ENCODE assay signal across 9 mouse cellular contexts in the genomic region with DNA sequence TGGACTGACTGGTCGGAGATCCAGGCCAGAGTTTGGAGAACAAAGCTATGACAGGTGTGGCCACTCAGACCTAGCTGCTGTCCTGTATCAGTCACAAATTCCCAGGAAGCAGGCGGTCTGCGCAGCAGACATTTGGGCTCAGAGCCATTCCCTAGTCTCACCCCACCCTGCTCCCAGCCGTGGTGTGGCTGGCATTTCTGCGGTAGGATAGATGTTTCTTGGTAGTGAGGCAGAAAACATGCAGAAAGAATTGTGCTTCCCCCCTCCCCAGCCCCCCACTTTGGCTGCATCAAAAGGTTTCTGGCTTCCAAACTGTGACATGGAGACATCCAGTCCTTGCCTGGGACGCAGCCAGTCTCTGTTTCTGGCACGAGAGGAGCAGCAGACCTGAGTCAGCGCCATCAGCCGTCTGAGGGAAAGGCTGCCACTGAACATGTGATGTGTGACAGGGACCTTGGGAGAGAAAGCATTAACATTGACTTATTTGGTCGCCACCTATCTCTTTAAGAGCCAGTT.
A peak's percentile ranks its signal among the peaks of the same experiment; 100 is the strongest.
DNase-seq lines count a peak whose midpoint lies in the region; ATAC-seq and TF ChIP-seq lines count a peak whose summit lies in the region.
"Had no signal": no experiment of that assay in that cellular context is flagged by ENCODE, and none has a peak within 500 bp of the region (broad histone marks: within the 10 kb centered on the region; RNA-seq: fewer than 3 reads in every experiment).

No protein-coding gene starts in this region.

- no peak for TF ChIP-seq POLR2A in limb, embryonic 14.5 days (IDR thresholded peaks at IDR 0.05; ENCODE audit: borderline replicate concordance, extremely low read depth, insufficient read depth, insufficient read length)

- H3K27ac ChIP-seq in limb, embryonic 14.5 days (replicated peaks; ENCODE audit: low read depth, low read length), result no peak overlapping the region
- no peak overlapping the region for H3K27ac ChIP-seq in limb, embryonic 10.5 days
- no peak overlapping the region for H3K27ac ChIP-seq in embryonic facial prominence, embryonic 15.5 days (replicated peaks)

- H3K4me2 ChIP-seq in limb, embryonic 14.5 days (replicated peaks; ENCODE audit: low read depth, low read length, severe bottlenecking), result no peak overlapping the region
- no peak overlapping the region for H3K4me2 ChIP-seq in embryonic facial prominence, embryonic 15.5 days (replicated peaks)

- no peak overlapping the region for H3K9ac ChIP-seq in limb, embryonic 14.5 days (ENCODE audit: low read depth, low read length, severe bottlenecking)
- H3K9ac ChIP-seq in embryonic facial prominence, embryonic 15.5 days, result no peak overlapping the region

- WGBS in limb, embryonic 14.5 days, result 58% methylated on average over 10 of the region's 10 CpGs
- 67% methylated on average over 10 of the region's 10 CpGs for WGBS in limb, embryonic 10.5 days
- WGBS in embryonic facial prominence, embryonic 15.5 days, result 29% methylated on average over 10 of the region's 10 CpGs

- H3K9me3 ChIP-seq in limb, embryonic 14.5 days (ENCODE audit: control insufficient read depth, low read length), result no peaks in the 10 kb centered on the region
- H3K9me3 ChIP-seq in limb, embryonic 10.5 days (replicated peaks), result no peaks in the 10 kb centered on the region
- H3K9me3 ChIP-seq in embryonic facial prominence, embryonic 15.5 days (replicated peaks), result no peaks in the 10 kb centered on the region

- peak; percentile 21; the same call in 1 of the 2 replicates for ATAC-seq in limb, embryonic 14.5 days (ENCODE audit: low FRiP score, low read depth)
- ATAC-seq in embryonic facial prominence, embryonic 15.5 days (ENCODE audit: insufficient number of reproducible peaks, low FRiP score, low TSS enrichment, low read depth), result peak; percentile 34

- H3K27me3 ChIP-seq in limb, embryonic 14.5 days (ENCODE audit: control insufficient read depth, insufficient read depth, low read length), result no peaks in the 10 kb centered on the region
- peaks cover 20% of the 10 kb centered on the region for H3K27me3 ChIP-seq in limb, embryonic 10.5 days (ENCODE audit: low read depth, poor library complexity, severe bottlenecking)
- no peaks in the 10 kb centered on the region for H3K27me3 ChIP-seq in embryonic facial prominence, embryonic 15.5 days

- H3K4me1 ChIP-seq in limb, embryonic 14.5 days (ENCODE audit: control insufficient read depth, insufficient read depth, low read length), result peaks cover 22% of the 10 kb centered on the region
- H3K4me1 ChIP-seq in limb, embryonic 10.5 days, result peaks cover 26% of the 10 kb centered on the region
- peaks cover 20% of the 10 kb centered on the region for H3K4me1 ChIP-seq in embryonic facial prominence, embryonic 15.5 days

- H3K36me3 ChIP-seq in limb, embryonic 14.5 days (ENCODE audit: control insufficient read depth, insufficient read depth, low read length), result no peaks in the 10 kb centered on the region
- H3K36me3 ChIP-seq in limb, embryonic 10.5 days, result no peaks in the 10 kb centered on the region
- no peaks in the 10 kb centered on the region for H3K36me3 ChIP-seq in embryonic facial prominence, embryonic 15.5 days

- intact Hi-C loops in heart, postnatal 25 days (cut with DNase I), result no loop called here

- no peak overlapping the region for H3K4me3 ChIP-seq in limb, embryonic 14.5 days (replicated peaks; ENCODE audit: low read length)
- no peak overlapping the region for H3K4me3 ChIP-seq in limb, embryonic 10.5 days
- H3K4me3 ChIP-seq in embryonic facial prominence, embryonic 15.5 days (replicated peaks), result no peak overlapping the region
- H3K4me3 ChIP-seq: megakaryocyte, embryonic 14.5 days had no signal

- no peak for DNase-seq in limb, embryonic 14.5 days (ENCODE audit: low spot score)
- no peak for DNase-seq in limb, embryonic 10.5 days (ENCODE audit: low spot score)
- DNase-seq in adrenal gland, adult 8-10 months, result peak; percentile 61
- DNase-seq in heart, postnatal 25 days (ENCODE audit: low spot score), result peak; percentile 57
- no peak for DNase-seq in B cell, adult 2 months
- DNase-seq in thymus, postnatal 0 days (ENCODE audit: low spot score), result no peak
- DNase-seq in left cerebral cortex, adult 9 months (ENCODE audit: low spot score in 2 of 2), result no peak

Comparison
In these comparisons a context has a peak if more than half of its experiments do, and no peak if none do; other contexts are left out.
1. DNase-seq: peak in adrenal gland, adult 8-10 months (single experiment) and heart, postnatal 25 days (single experiment); none in limb, embryonic 14.5 days (single experiment), limb, embryonic 10.5 days (single experiment), B cell, adult 2 months (0 of 2), thymus, postnatal 0 days (single experiment) and left cerebral cortex, adult 9 months (0 of 2).